Mouse (Mus musculus): Measurements from ENCODE around the gene Tcl1b5.
"Not testable (repeated sequence)": the region's sequence is repeated elsewhere in the genome, so short reads cannot be mapped to it uniquely, and the experiment has no call there.

- TF ChIP-seq CTCF, EP300 (IDR thresholded peaks at IDR 0.05): not testable (repeated sequence)
Observed at GRCm38 (mm10) chr12:105134167-105134566, 42.0 kb upstream of the Tcl1b5 start.
